Mouse (Mus musculus) right cerebral cortex, postnatal 14 days (tissue): ENCODE measurements at regions not wholly inside any gene's neighbourhood (a gene's known extent, or its start where the extent isn't known, plus 50 kb on each side); places are given as distances from the start of the nearest gene placed in this dataset.

ENCODE experiments used
- DNase-seq: peaks from one replicate; pipeline ENCODE4 v3.0.0; 2022

GRCm38 (mm10) chr1:57470356-57470755 is 63.5 kb upstream of the Tyw5 start:
- DNase-seq: no peak

GRCm38 (mm10) chr1:57472235-57472634 is 65.3 kb upstream of the Tyw5 start:
- no peak for DNase-seq

- DNase-seq: no peak
Observed at GRCm38 (mm10) chr1:57477725-57478124, 70.8 kb upstream of the Tyw5 start.

GRCm38 (mm10) chr1:57478151-57478550 is 71.2 kb upstream of the Tyw5 start:
- no peak for DNase-seq

GRCm38 (mm10) chr1:57478800-57479199 is 71.9 kb upstream of the Tyw5 start:
- DNase-seq: no peak

- DNase-seq: no peak
Observed at GRCm38 (mm10) chr1:57479566-57479965, 72.7 kb upstream of the Tyw5 start.

GRCm38 (mm10) chr1:57489176-57489575 is 82.3 kb upstream of the Tyw5 start:
- DNase-seq: no peak

- no peak for DNase-seq
Observed at GRCm38 (mm10) chr1:57489588-57489987, 82.7 kb upstream of the Tyw5 start.

- no peak for DNase-seq
Observed at GRCm38 (mm10) chr1:57490021-57490420, 83.1 kb upstream of the Tyw5 start.

GRCm38 (mm10) chr1:57492696-57493095 is 85.8 kb upstream of the Tyw5 start:
- no peak for DNase-seq

- DNase-seq: no peak
Observed at GRCm38 (mm10) chr1:57497489-57498037, 90.7 kb upstream of the Tyw5 start.

GRCm38 (mm10) chr1:57510359-57511120 is 103.6 kb upstream of the Tyw5 start:
- peak; percentile 22 for DNase-seq

GRCm38 (mm10) chr1:57511902-57512301 is 105.0 kb upstream of the Tyw5 start:
- DNase-seq: no peak

- no peak for DNase-seq
Observed at GRCm38 (mm10) chr1:57512516-57512915, 105.6 kb upstream of the Tyw5 start.

GRCm38 (mm10) chr1:57525965-57526364 is 119.1 kb upstream of the Tyw5 start:
- DNase-seq: no peak

GRCm38 (mm10) chr1:57528703-57529102 is 121.8 kb upstream of the Tyw5 start:
- no peak for DNase-seq

GRCm38 (mm10) chr1:57529320-57529719 is 122.4 kb upstream of the Tyw5 start:
- DNase-seq: no peak

- DNase-seq: no peak
Observed at GRCm38 (mm10) chr1:57537369-57537768, 130.5 kb upstream of the Tyw5 start.

- DNase-seq: no peak
Observed at GRCm38 (mm10) chr1:57544684-57545083, 137.8 kb upstream of the Tyw5 start.

GRCm38 (mm10) chr1:57545792-57546685 is 139.1 kb upstream of the Tyw5 start:
- no peak for DNase-seq

GRCm38 (mm10) chr1:57561517-57561916 is 154.6 kb upstream of the Tyw5 start:
- DNase-seq: no peak

- no peak for DNase-seq
Observed at GRCm38 (mm10) chr1:57564676-57565075, 157.8 kb upstream of the Tyw5 start.

GRCm38 (mm10) chr1:57572097-57572496 is 165.2 kb upstream of the Tyw5 start:
- no peak for DNase-seq

GRCm38 (mm10) chr1:57573829-57574228 is 166.9 kb upstream of the Tyw5 start:
- DNase-seq: no peak
